Mouse (Mus musculus) MN1 (cell line): ENCODE data around the gene Gm14147.
"Not testable (repeated sequence)": the region's sequence is repeated elsewhere in the genome, so short reads cannot be mapped to it uniquely, and the experiment has no call there.

Experiments used
- DNase-seq: peaks from one replicate; pipeline ENCODE4 v3.0.0-alpha.2; 2016; ENCODE audit warnings: low spot score

Gm14147 gene

DNA sequence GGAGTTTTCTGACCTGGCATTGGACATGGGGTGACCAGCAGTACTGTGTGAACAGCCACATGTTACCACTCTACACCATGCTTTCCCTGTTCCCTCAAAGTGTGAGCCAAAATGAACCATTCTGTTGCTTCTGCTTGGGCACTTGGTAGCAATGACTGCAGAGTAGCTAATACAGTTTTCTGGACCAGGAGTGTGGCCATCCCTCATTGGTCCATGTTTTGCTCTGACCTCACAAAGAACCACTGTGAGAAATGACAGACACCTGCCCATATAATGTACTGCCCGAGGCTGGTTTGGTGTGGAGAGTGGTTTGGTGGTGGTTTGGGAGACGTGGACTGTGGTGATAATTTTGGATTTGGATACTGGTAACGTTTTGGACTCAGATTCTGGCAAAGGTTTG, at the start of gene Gm14147:
Gm14147 (plus strand) TSS at position 301 of the 400 bp plus-strand sequence.
- DNase-seq = not testable (repeated sequence)

DNA sequence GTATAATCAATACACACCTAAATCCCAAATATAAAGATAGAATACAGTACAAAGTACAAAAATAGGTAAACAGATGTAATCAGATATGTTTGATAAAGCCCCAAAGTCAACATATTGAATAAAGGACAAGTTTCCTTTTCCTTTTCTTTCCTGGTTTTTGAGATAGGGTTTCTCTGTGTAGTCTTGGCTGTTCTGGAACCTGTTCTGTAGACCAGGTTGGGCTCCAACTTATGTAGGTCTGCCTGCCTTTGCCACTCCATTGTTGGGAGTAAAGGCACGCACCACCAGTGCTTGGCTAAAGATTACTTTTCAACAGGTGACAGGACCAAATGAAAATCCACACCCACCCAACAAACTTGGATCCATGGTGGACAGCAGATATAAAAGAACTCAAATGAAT, 41.4 kb upstream of the Gm14147 start:
- DNase-seq = no peak

DNA sequence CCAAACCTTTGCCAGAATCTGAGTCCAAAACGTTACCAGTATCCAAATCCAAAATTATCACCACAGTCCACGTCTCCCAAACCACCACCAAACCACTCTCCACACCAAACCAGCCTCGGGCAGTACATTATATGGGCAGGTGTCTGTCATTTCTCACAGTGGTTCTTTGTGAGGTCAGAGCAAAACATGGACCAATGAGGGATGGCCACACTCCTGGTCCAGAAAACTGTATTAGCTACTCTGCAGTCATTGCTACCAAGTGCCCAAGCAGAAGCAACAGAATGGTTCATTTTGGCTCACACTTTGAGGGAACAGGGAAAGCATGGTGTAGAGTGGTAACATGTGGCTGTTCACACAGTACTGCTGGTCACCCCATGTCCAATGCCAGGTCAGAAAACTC, 5.8 kb upstream of the Gm14147 start, which contains the start of gene Gm14151:
Gm14151 (minus strand) TSS at position 101 of the 400 bp plus-strand sequence.
- DNase-seq = not testable (repeated sequence)
